Mouse (Mus musculus): Measurements from ENCODE around the gene Aebp1. TPM values are rescaled to one million over a fixed set of nuclear protein-coding genes. Genes with fewer than 3 reads are reported as not detected.

Aebp1 gene
- polyA plus RNA-seq, 1 experiment = 18.7 TPM

GRCm38 (mm10) chr11:5898531-5898930 is 36.8 kb downstream of the Aebp1 start, which contains the start of gene Myl7:
Myl7 (minus strand) TSS chr11:5898782.
- DNase-seq (ENCODE audit: low read depth) = no peak
- no peak for TF ChIP-seq CTCF (IDR thresholded peaks at IDR 0.05; ENCODE audit: borderline replicate concordance, extremely low read depth, insufficient read depth, insufficient read length)
- TF ChIP-seq POLR2A (IDR thresholded peaks at IDR 0.05; ENCODE audit: borderline replicate concordance, extremely low read depth, insufficient read depth, insufficient read length, poor library complexity, severe bottlenecking) = no peak

DNA sequence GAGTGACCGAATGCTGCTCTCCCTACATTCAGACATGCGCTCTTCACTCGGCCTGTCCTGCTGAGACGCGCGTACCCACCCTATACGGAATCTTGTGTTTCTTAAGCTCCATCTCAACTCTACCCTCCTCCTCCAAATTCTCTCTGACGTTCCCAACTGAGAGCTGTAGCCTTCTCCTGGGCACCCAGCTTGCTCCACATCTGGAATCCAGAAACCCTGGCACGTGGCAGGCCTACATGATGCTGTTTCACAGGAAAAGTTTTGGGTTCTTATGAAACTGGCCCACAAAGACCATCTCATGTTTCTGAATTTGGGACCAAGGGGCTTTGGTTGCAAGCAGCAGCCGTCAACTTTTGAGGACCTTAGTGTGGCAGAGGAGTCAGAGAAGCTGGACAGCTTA is 37.5 kb downstream of the Aebp1 start:
- DNase-seq (ENCODE audit: low read depth) = no peak

GRCm38 (mm10) chr11:5901320-5901719 is 39.6 kb downstream of the Aebp1 start:
- TF ChIP-seq POLR2A (IDR thresholded peaks at IDR 0.05; ENCODE audit: borderline replicate concordance, extremely low read depth, insufficient read depth, insufficient read length, poor library complexity, severe bottlenecking) (no peak), CTCF (IDR thresholded peaks at IDR 0.05; ENCODE audit: borderline replicate concordance, extremely low read depth, insufficient read depth, insufficient read length) (no peak)
- DNase-seq (ENCODE audit: low read depth) = no peak

More for the DNA sequence above, 37.5 kb downstream of the Aebp1 start:
- no peak for TF ChIP-seq POLR2A (IDR thresholded peaks at IDR 0.05; ENCODE audit: borderline replicate concordance, extremely low read depth, insufficient read depth, insufficient read length, poor library complexity, severe bottlenecking)

DNA sequence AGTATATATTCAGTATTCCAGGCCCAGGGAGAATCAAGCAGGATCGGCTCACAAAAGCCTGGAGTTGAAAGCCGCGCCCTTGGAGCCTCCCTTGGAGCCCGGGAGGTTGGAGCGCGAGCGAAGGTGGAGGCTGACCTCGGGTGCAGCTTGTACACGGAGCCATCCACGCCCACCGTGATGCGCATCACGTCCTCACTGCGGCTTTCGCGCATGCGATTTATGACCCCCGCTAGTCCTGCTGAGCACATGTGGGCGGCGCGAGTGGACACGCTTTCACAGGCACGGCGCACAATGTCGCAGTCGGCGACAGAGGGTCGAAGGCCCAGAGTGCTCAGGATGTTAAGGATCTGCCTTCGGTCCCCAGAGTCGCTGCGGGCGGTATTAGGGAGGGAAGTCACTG is 40.2 kb downstream of the Aebp1 start:
- TF ChIP-seq CTCF (IDR thresholded peaks at IDR 0.05; ENCODE audit: borderline replicate concordance, extremely low read depth, insufficient read depth, insufficient read length) (no peak), POLR2A (IDR thresholded peaks at IDR 0.05; ENCODE audit: borderline replicate concordance, extremely low read depth, insufficient read depth, insufficient read length, poor library complexity, severe bottlenecking) (peak; percentile 56; the same call in 1 of the 2 replicates)
- peak; percentile 95 for DNase-seq (ENCODE audit: low read depth)

GRCm38 (mm10) chr11:5902390-5902789 is 40.6 kb downstream of the Aebp1 start:
- TF ChIP-seq CTCF (IDR thresholded peaks at IDR 0.05; ENCODE audit: borderline replicate concordance, extremely low read depth, insufficient read depth, insufficient read length) (no peak), POLR2A (IDR thresholded peaks at IDR 0.05; ENCODE audit: borderline replicate concordance, extremely low read depth, insufficient read depth, insufficient read length, poor library complexity, severe bottlenecking) (no peak)
- peak; percentile 53 for DNase-seq (ENCODE audit: low read depth)

GRCm38 (mm10) chr11:5903844-5904243 is 42.1 kb downstream of the Aebp1 start:
- TF ChIP-seq POLR2A (IDR thresholded peaks at IDR 0.05; ENCODE audit: borderline replicate concordance, extremely low read depth, insufficient read depth, insufficient read length, poor library complexity, severe bottlenecking) (no peak), CTCF (IDR thresholded peaks at IDR 0.05; ENCODE audit: borderline replicate concordance, extremely low read depth, insufficient read depth, insufficient read length) (no peak)
- DNase-seq (ENCODE audit: low read depth) = no peak

- no peak for TF ChIP-seq POLR2A (IDR thresholded peaks at IDR 0.05; ENCODE audit: borderline replicate concordance, extremely low read depth, insufficient read depth, insufficient read length, poor library complexity, severe bottlenecking)
- no peak for DNase-seq (ENCODE audit: low read depth)
These were observed 42.6 kb downstream of the Aebp1 start for GRCm38 (mm10) chr11:5904357-5904756.

- TF ChIP-seq CTCF (IDR thresholded peaks at IDR 0.05; ENCODE audit: borderline replicate concordance, extremely low read depth, insufficient read depth, insufficient read length) (no peak), POLR2A (IDR thresholded peaks at IDR 0.05; ENCODE audit: borderline replicate concordance, extremely low read depth, insufficient read depth, insufficient read length, poor library complexity, severe bottlenecking) (no peak)
- no peak for DNase-seq (ENCODE audit: low read depth)
These were observed 43.1 kb downstream of the Aebp1 start for GRCm38 (mm10) chr11:5904871-5905270.

DNA sequence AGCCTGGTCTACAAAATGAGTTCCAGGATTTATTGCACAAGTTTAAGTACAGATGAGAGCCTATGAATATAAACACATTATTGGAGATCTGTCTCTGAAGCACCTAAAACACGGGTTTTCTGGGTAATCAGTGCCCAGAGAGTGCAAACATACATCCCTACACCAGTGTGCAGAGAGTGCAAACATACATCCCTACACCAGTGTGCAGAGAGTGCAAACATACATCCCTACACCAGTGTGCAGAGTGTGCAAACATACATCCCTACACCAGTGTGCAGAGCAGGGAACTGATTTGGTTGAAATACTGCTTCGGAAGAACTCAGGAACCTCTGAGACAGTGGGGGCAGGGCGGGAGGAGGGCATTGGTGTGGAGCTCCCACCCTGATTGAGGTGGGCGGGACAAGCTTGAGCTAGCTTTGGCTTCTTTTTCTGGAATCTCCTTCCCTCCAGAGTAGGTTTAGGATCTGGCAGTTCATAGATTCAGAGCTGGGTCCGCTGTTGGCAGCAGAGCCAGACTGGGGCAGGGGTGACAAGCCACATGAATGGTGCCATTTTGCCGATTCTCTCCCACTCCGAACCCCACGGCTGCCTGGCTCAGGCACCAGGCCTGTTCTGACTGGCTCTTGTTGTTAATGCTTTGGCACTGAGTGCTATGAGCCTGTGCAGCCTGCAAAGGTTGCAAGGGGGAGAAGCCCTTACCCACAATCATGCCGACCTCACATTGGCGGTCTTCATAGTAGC is 44.2 kb downstream of the Aebp1 start:
- no peak for DNase-seq (ENCODE audit: low read depth)
- TF ChIP-seq POLR2A (IDR thresholded peaks at IDR 0.05; ENCODE audit: borderline replicate concordance, extremely low read depth, insufficient read depth, insufficient read length, poor library complexity, severe bottlenecking) (no peak), CTCF (IDR thresholded peaks at IDR 0.05; ENCODE audit: borderline replicate concordance, extremely low read depth, insufficient read depth, insufficient read length) (no peak)

DNA sequence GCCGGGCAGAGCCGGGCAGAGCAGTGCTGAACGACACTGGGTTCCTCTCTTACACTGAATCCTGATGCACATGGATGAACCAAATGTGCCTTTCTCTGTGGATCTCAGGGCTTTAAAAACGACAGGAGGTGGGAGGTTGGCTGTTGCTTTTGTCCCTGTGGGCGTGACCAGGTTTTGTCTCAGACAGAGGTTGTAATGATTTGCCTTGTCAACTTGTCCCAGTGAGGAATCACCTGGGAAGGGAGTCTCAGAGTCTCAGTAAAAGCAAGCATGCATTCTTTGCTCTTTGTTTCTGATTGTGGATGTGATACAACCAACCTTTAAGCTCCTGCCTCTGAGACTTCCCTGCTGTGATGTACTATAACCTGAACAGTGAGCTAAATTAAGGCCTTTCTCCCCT is 45.3 kb downstream of the Aebp1 start:
- TF ChIP-seq CTCF (IDR thresholded peaks at IDR 0.05; ENCODE audit: borderline replicate concordance, extremely low read depth, insufficient read depth, insufficient read length) (no peak), POLR2A (IDR thresholded peaks at IDR 0.05; ENCODE audit: borderline replicate concordance, extremely low read depth, insufficient read depth, insufficient read length, poor library complexity, severe bottlenecking) (no peak)
- no peak for DNase-seq (ENCODE audit: low read depth)

DNA sequence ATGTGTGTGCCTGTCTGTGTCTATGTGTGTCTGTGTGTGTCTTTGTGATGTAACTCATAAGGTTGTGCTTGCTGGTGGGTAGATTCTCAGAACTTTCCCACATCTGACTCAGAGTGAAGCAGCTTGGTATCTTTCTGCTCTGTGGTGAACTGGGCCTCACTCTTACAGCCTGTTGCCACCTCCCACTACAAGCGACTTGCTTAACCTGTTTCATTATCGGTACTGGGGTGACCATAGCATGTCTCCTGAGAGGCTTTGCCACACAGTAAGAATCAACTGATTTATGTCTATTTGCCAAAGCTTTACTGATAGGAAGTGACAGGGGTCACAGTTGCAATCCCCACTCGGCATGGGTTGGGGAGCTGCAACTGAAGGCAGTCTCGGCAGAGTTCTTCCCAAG is 46.9 kb downstream of the Aebp1 start:
- no peak for DNase-seq (ENCODE audit: low read depth)
- TF ChIP-seq POLR2A (IDR thresholded peaks at IDR 0.05; ENCODE audit: borderline replicate concordance, extremely low read depth, insufficient read depth, insufficient read length, poor library complexity, severe bottlenecking) (no peak), CTCF (IDR thresholded peaks at IDR 0.05; ENCODE audit: borderline replicate concordance, extremely low read depth, insufficient read depth, insufficient read length) (no peak)

DNA sequence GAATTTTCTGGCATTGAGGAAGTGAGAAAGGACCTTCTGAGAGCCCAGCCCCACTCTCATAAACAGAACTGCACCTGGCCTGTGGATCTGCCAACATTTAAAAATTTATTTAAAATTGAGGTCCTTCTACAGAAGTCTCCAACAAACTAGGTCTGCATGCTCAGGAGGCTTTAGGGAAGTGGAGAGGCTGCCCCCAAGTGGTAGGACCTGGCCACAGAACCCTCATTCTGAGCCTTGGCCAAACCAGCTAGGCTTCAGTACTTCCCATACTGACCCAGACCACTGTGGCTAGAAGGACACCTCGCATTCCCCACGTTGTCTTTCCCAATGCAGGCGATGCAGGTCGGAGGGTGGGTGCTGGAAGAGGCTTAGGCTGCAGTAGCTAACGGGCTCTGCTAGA is 50.9 kb downstream of the Aebp1 start:
- TF ChIP-seq POLR2A (IDR thresholded peaks at IDR 0.05; ENCODE audit: borderline replicate concordance, extremely low read depth, insufficient read depth, insufficient read length, poor library complexity, severe bottlenecking) (no peak), CTCF (IDR thresholded peaks at IDR 0.05; ENCODE audit: borderline replicate concordance, extremely low read depth, insufficient read depth, insufficient read length) (peak; percentile 76)

More for the DNA sequence above, 50.9 kb downstream of the Aebp1 start:
- DNase-seq (ENCODE audit: low read depth) = peak; percentile 63
